Mouse (Mus musculus) brain, embryonic 14.5 days (tissue): Measurements from ENCODE around the gene Siae.

Experiments
- CTCF ChIP-seq: fragments of 200-500 bp; IDR thresholded peaks from 2 replicates; pipeline ENCODE4 v1.5.1; 2012; ENCODE audit warnings: inconsistent platforms, mild to moderate bottlenecking, moderate library complexity, borderline replicate concordance; ENCODE audit not compliant: insufficient read depth, insufficient read length; ENCODE audit errors: extremely low read depth
- POLR2A ChIP-seq: fragments of 200-500 bp; IDR thresholded peaks from 2 replicates; pipeline ENCODE4 v1.6.1; 2012; ENCODE audit warnings: mild to moderate bottlenecking, inconsistent platforms, borderline replicate concordance; ENCODE audit not compliant: poor library complexity, insufficient read depth, insufficient read length, severe bottlenecking; ENCODE audit errors: extremely low read depth

DNA sequence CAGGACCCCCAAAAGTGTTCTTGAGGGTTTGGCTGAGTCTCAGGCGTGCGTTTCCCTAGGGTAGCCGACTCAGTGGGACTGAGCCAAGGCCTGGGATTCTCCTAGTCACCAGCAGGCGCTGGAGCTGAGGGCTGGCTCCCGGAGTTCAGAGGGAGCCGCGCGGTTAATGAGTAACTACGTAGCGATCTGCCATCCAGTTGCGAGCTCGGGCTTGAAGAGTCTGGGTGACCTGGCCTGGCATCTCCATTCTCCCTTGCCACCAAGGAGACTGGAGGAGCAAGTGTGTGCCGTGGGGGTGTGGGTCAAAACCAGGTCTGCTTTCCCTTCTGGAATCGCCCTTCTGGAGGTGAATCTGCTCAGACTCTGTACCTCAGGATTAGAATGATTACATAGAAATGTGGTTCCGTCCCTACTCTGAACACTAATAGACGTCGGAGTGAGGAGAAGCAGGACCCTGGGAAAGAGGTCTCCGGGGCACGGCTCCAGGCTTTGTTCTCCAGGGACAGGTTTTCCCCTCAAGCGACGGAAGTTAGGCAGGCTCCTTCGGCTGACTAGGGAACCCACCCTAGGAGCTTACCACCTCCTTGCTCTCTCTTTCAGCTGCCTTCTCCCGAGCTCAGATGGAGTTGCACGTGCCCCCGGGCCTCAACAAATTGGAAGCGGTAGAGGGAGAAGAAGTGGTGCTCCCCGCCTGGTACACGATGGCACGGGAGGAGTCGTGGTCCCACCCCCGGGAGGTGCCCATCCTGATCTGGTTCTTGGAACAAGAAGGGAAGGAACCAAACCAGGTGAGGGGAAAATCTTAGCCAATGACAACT is 24.4 kb upstream of the Siae start:
- peak; percentile 52 for TF ChIP-seq CTCF
- TF ChIP-seq POLR2A = no peak
